Mouse (Mus musculus) myocyte (in vitro differentiated cells): Measurements from ENCODE around the gene Sf3a1.

Source experiments
- CEBPB ChIP-seq: IDR thresholded peaks from 2 replicates; pipeline ENCODE4 v1.6.1; 2011; ENCODE audit warnings: mild to moderate bottlenecking, moderate library complexity; ENCODE audit not compliant: poor library complexity, insufficient read depth, severe bottlenecking
- E2F4 ChIP-seq: IDR thresholded peaks from one replicate; pipeline ENCODE4 v1.6.1; 2011; ENCODE audit warnings: mild to moderate bottlenecking, control low read depth, moderate library complexity; ENCODE audit not compliant: insufficient read depth
- MAX ChIP-seq: IDR thresholded peaks from one replicate; pipeline ENCODE4 v1.6.1; 2011; ENCODE audit warnings: low read depth, mild to moderate bottlenecking, control low read depth
- MYOD1 ChIP-seq, 3 experiments: IDR thresholded peaks; one replicate each; pipeline ENCODE4 v1.6.1; 2011; ENCODE audit warnings: control low read depth in 2 of 3, low read depth in 2 of 3, mild to moderate bottlenecking in 2 of 3, moderate library complexity in 1 of 3; ENCODE audit not compliant: insufficient read length in 2 of 3, control insufficient read depth in 1 of 3
- MYOG ChIP-seq, 3 experiments: IDR thresholded peaks; one replicate each; pipeline ENCODE4 v1.6.1; 2011; ENCODE audit warnings: control low read depth in 2 of 3, low read depth in 2 of 3, mild to moderate bottlenecking in 2 of 3; ENCODE audit not compliant: insufficient read length in 2 of 3, control insufficient read depth in 1 of 3, insufficient read depth in 1 of 3
- POLR2A ChIP-seq: IDR thresholded peaks from one replicate; pipeline ENCODE4 v1.6.1; 2011; ENCODE audit warnings: low read depth, mild to moderate bottlenecking, control low read depth, moderate library complexity; ENCODE audit not compliant: insufficient read length
- POLR2AphosphoS2 ChIP-seq: IDR thresholded peaks from one replicate; pipeline ENCODE4 v1.6.1; 2011; ENCODE audit warnings: low read depth, control low read depth; ENCODE audit not compliant: insufficient read length
- REST ChIP-seq: IDR thresholded peaks from one replicate; pipeline ENCODE4 v1.6.1; 2011; ENCODE audit warnings: mild to moderate bottlenecking, control low read depth, moderate library complexity; ENCODE audit not compliant: insufficient read depth, insufficient read length
- SRF ChIP-seq: IDR thresholded peaks from one replicate; pipeline ENCODE4 v1.6.1; 2011; ENCODE audit warnings: low read depth; ENCODE audit not compliant: control insufficient read depth, insufficient read length
- TCF12 ChIP-seq: IDR thresholded peaks from one replicate; pipeline ENCODE4 v1.6.1; 2011; ENCODE audit warnings: mild to moderate bottlenecking, control low read depth; ENCODE audit not compliant: poor library complexity, insufficient read depth, severe bottlenecking
- TCF3 ChIP-seq: IDR thresholded peaks from one replicate; pipeline ENCODE4 v1.6.1; 2011; ENCODE audit warnings: low read depth, control low read depth; ENCODE audit not compliant: insufficient read length
- USF1 ChIP-seq: IDR thresholded peaks from one replicate; pipeline ENCODE4 v1.6.1; 2011; ENCODE audit warnings: low read depth, mild to moderate bottlenecking, control low read depth, moderate library complexity

DNA sequence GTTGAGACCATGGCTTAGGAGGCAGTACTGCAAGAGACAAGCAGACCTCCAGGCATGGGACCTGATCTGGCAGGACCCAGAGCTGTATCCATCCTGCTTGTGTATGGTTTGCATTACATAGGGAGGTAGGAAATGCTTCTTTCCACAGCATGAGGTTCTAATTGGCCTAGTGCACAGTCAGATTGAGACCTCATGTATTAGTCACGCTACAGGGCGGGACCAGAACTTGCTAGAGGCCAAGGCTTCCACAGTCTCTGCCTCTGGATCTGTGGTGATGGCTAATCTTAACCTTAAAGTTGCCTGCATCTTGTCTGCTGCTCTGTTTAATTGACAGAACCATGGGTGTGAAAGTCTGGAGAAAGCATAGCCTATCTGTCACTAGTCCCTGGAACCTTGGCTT is 4.6 kb downstream of the Sf3a1 start:
- TF ChIP-seq POLR2A (no peak), TCF3 (no peak), E2F4 (no peak), USF1 (no peak), MAX (no peak), POLR2AphosphoS2 (no peak), MYOG (IDR thresholded peaks at IDR 0.05; ENCODE audit: control insufficient read depth in 1 of 3, insufficient read depth in 1 of 3, insufficient read length in 2 of 3, low read depth in 2 of 3) (no peak), CEBPB (no peak), MYOD1 (IDR thresholded peaks at IDR 0.05; ENCODE audit: control insufficient read depth in 1 of 3, insufficient read length in 2 of 3, low read depth in 2 of 3) (no peak), SRF (no peak), TCF12 (no peak), REST (no peak)
